Mouse (Mus musculus) intestine, embryonic 15.5 days (tissue): ENCODE data around the gene Traf7. TPM values are rescaled to one million over a fixed set of nuclear protein-coding genes. Genes with fewer than 3 reads are reported as not detected.

Experiments used
- ATAC-seq: fragments of 200-750 bp; cut with Nextera tagmentation; 2 replicates; pipeline ENCODE4 v1.8.0; 2017; ENCODE audit warnings: moderate TSS enrichment, moderate library complexity
- H3K27ac ChIP-seq: fragments of 300-500 bp; sonication (generic); 2 replicates; pipeline ENCODE4 v1.5.1; 2015; ENCODE audit warnings: mild to moderate bottlenecking, inconsistent platforms
- H3K27me3 ChIP-seq: fragments of 300-500 bp; sonication (generic); replicated peaks from 2 replicates; pipeline ENCODE4 v1.6.1; 2015; ENCODE audit warnings: inconsistent platforms
- H3K36me3 ChIP-seq: fragments of 300-500 bp; sonication (generic); 2 replicates; pipeline ENCODE4 v1.6.1; 2015; ENCODE audit warnings: inconsistent platforms
- H3K4me1 ChIP-seq: fragments of 300-500 bp; sonication (generic); replicated peaks from 2 replicates; pipeline ENCODE4 v1.6.1; 2015; ENCODE audit warnings: inconsistent platforms
- H3K4me2 ChIP-seq: fragments of 300-500 bp; sonication (generic); replicated peaks from 2 replicates; pipeline ENCODE4 v1.6.1; 2015; ENCODE audit warnings: mild to moderate bottlenecking, inconsistent platforms
- H3K4me3 ChIP-seq: fragments of 300-500 bp; sonication (generic); replicated peaks from 2 replicates; pipeline ENCODE4 v1.5.1; 2015; ENCODE audit warnings: inconsistent platforms
- H3K9ac ChIP-seq: fragments of 300-500 bp; sonication (generic); 2 replicates; pipeline ENCODE4 v1.6.1; 2015; ENCODE audit warnings: inconsistent platforms
- H3K9me3 ChIP-seq: fragments of 300-500 bp; sonication (generic); 2 replicates; pipeline ENCODE4 v1.6.1; 2016; ENCODE audit warnings: inconsistent platforms
- WGBS: fragments of 180-500 bp; shearing (Covaris S2); methylation state at CpG from one replicate; pipeline ENCODE4 v1.1.7; 2015; 5-methylcytosine and 5-hydroxymethylcytosine counted together
- polyA plus RNA-seq: library from polyadenylated mRNA; unstranded; fragments of >200 nt; fragmentation: Nextera tagmentation; extraction: Ambion mirVana; gene quantifications from 2 replicates; pipeline ENCODE4 v1.2.1, GENCODE M21; 2015

The Traf7 gene
- polyA plus RNA-seq, 1 experiment from 2014 or later: 81.6 TPM

DNA sequence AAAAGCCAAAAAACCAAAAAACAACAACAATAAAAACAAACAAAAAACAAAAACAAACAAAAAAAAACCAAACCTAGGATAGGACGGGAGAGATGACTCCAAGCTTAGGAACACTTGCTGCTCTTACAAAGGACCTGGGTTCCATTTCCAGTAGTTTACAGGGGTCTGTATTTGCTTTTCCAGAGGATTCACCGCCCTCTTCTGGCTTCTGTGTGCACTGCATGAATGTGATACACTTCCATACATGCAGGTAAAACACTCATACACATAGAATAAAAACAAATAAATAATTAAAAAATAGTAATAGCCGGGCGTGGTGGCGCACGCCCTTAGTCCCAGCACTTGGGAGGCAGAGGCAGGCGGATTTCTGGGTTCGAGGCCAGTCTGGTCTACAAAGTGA is 11.2 kb upstream of the Traf7 start:
- no peak overlapping the region for H3K4me2 ChIP-seq
- no peak for ATAC-seq
- H3K4me1 ChIP-seq: no peaks in the 10 kb centered on the region
- no peak overlapping the region for H3K4me3 ChIP-seq
- no peaks in the 10 kb centered on the region for H3K36me3 ChIP-seq
- H3K27me3 ChIP-seq: no peaks in the 10 kb centered on the region
- 69% methylated on average over 8 of the region's 8 CpGs for WGBS
- no peak overlapping the region for H3K27ac ChIP-seq
- no peaks in the 10 kb centered on the region for H3K9me3 ChIP-seq
- no peak overlapping the region for H3K9ac ChIP-seq

DNA sequence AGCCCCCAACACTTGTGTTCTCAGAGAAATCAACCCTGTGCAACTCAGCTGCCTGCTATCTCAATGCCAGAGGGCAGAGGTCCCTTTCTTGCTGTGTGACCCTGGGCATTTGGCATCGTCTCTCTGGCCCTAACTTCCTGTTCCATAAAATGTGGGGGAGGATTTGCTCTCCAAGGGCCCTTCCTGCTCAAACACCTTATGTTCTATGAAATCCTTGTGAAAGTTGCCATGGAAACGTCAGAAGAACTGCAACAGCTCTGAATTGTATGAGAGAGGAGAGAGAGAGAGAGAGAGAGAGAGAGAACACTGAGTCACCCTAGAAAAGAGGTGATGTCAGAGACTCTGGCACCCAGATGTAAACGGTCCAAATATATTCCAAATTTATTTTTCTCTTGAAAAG is 9.8 kb upstream of the Traf7 start:
- Histone ChIP-seq H3K36me3 (no peaks in the 10 kb centered on the region), H3K27me3 (no peaks in the 10 kb centered on the region), H3K9ac (no peak overlapping the region), H3K9me3 (no peaks in the 10 kb centered on the region), H3K4me2 (no peak overlapping the region), H3K4me1 (peaks cover 10% of the 10 kb centered on the region), H3K27ac (no peak overlapping the region), H3K4me3 (no peak overlapping the region)
- ATAC-seq: no peak
- WGBS: 41% methylated on average over 3 of the region's 3 CpGs

GRCm38 (mm10) chr17:24535300-24535699 is 7.6 kb upstream of the Traf7 start:
- Histone ChIP-seq H3K27ac (no peak overlapping the region), H3K4me1 (peaks cover 26% of the 10 kb centered on the region), H3K4me3 (no peak overlapping the region), H3K9ac (no peak overlapping the region), H3K9me3 (no peaks in the 10 kb centered on the region), H3K4me2 (no peak overlapping the region), H3K27me3 (no peaks in the 10 kb centered on the region), H3K36me3 (no peaks in the 10 kb centered on the region)
- 52% methylated on average over 5 of the region's 5 CpGs for WGBS
- ATAC-seq: no peak

DNA sequence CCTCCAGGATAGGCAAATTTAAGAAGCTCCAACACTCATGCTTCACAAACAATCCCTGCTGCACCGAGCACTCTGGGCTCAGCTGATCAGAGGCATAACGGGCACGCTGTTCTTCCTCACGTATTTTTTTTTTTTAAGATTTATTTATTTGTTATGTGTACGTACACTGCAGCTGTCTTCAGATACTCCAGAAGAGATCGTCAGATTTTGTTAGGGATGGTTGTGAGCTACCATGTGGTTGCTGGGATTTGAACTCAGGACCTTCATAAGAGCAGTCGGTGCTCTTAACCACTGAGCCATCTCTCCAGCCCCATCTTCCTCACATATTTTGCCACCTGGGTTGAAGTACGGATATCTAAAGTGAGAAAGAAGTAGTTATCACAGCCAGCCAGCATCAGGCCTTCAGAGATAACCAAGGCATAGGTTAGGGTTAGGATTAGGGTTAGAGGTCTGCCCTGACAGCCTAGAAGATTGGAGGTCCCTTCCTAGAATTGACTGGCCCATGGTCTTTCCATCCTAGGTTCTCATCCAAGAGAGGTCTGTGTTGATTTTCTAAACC is 6.5 kb upstream of the Traf7 start, which contains the start of gene Rab26:
Rab26 (minus strand) TSS at position 51 of the 559 bp plus-strand sequence.
- 81% methylated on average over 8 of the region's 8 CpGs for WGBS

GRCm38 (mm10) chr17:24533099-24533992 is 5.6 kb upstream of the Traf7 start:
- Histone ChIP-seq H3K9me3 (no peaks in the 10 kb centered on the region), H3K4me3 (peak overlapping the region; percentile 39), H3K4me2 (peak overlapping the region; percentile 88), H3K9ac (peak overlapping the region; percentile 37), H3K4me1 (peaks cover 37% of the 10 kb centered on the region), H3K27ac (peak overlapping the region; percentile 27; the same call in 1 of the 2 replicates), H3K27me3 (no peaks in the 10 kb centered on the region), H3K36me3 (no peaks in the 10 kb centered on the region)
- WGBS: 11% methylated on average over 53 of the region's 53 CpGs
- peak; percentile 87 for ATAC-seq

More for the DNA sequence above, 6.5 kb upstream of the Traf7 start, which contains the start of gene Rab26:
- peak within 1 kb of the TSS; percentile 39 for H3K4me3 ChIP-seq
- peak within 1 kb of the TSS; percentile 88 for H3K4me2 ChIP-seq
- H3K9me3 ChIP-seq: no peaks in the 10 kb centered on the region
- H3K27me3 ChIP-seq: no peaks in the 10 kb centered on the region
- peak within 1 kb of the TSS; percentile 37 for H3K9ac ChIP-seq
- peak within 1 kb of the TSS; percentile 27; the same call in 1 of the 2 replicates for H3K27ac ChIP-seq
- H3K4me1 ChIP-seq: peaks cover 36% of the 10 kb centered on the region
- ATAC-seq: no peak
- no peaks in the 10 kb centered on the region for H3K36me3 ChIP-seq

DNA sequence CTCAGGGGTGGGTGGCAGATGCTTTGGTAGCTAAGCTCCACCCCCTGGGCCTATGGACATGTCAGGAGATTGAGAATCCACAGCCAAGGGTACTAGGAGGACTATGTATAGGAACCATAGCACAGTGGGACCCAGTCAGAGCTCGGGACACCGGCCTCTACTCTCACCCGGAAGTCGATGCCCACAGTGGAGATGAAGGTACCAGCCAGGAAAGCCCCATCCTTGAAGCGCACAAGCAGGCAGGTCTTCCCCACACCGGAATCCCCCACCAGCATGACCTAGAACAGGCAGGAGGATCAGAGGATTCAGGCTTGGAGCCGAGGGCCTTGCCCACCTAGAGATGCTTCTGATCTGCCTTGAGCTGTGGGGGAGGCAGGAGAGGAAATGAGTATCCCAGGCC is 4.3 kb upstream of the Traf7 start:
- Histone ChIP-seq H3K9ac (0 out of 2 replicates have a peak overlapping the region, but pooled peaks have one; percentile 37), H3K27me3 (no peaks in the 10 kb centered on the region), H3K4me3 (no peak overlapping the region), H3K9me3 (no peaks in the 10 kb centered on the region), H3K36me3 (no peaks in the 10 kb centered on the region), H3K27ac (no peak overlapping the region), H3K4me2 (no peak overlapping the region; the same call in 1 of the 2 replicates), H3K4me1 (peaks cover 37% of the 10 kb centered on the region)
- no peak for ATAC-seq
- WGBS: 62% methylated on average over 7 of the region's 7 CpGs

DNA sequence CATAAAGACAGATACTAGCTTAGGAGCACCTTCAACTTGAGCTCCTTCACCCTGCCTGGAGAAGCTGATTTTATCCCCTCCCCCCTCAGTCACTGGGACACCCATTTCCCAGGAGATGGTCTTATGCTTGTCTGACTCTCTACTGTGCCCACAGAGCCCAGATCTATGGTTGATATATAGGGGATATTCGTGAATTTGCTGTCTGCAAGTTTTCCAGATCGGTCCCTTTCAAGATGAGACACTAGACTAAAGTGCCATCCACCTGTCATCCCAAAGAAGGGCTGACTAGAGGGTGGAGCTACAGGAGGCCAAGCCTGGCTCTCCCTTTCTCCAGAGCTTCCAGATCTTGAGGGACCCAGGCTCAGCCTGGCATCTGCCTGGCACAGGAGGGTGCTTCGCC is 3.3 kb upstream of the Traf7 start:
- H3K27ac ChIP-seq: no peak overlapping the region
- H3K4me1 ChIP-seq: peaks cover 46% of the 10 kb centered on the region

GRCm38 (mm10) chr17:24530361-24531050 is 2.8 kb upstream of the Traf7 start:
- Histone ChIP-seq H3K4me2 (peak overlapping the region; percentile 67), H3K27ac (no peak overlapping the region), H3K27me3 (no peaks in the 10 kb centered on the region), H3K9ac (peak overlapping the region; percentile 69), H3K4me1 (peaks cover 50% of the 10 kb centered on the region), H3K36me3 (no peaks in the 10 kb centered on the region), H3K4me3 (peak overlapping the region; percentile 57), H3K9me3 (no peaks in the 10 kb centered on the region)
- WGBS: 37% methylated on average over 8 of the region's 8 CpGs
- ATAC-seq: no peak

More for the DNA sequence above, 3.3 kb upstream of the Traf7 start:
- Histone ChIP-seq H3K36me3 (no peaks in the 10 kb centered on the region), H3K27me3 (no peaks in the 10 kb centered on the region), H3K9ac (0 out of 2 replicates have a peak overlapping the region, but pooled peaks have one; percentile 69), H3K4me3 (no peak overlapping the region), H3K4me2 (peak overlapping the region; percentile 67; the same call in 1 of the 2 replicates), H3K9me3 (no peaks in the 10 kb centered on the region)
- WGBS: 66% methylated on average over 3 of the region's 3 CpGs
- ATAC-seq: no peak

GRCm38 (mm10) chr17:24529883-24530282 is 2.1 kb upstream of the Traf7 start:
- no peak for ATAC-seq
- 30% methylated on average over 5 of the region's 5 CpGs for WGBS
- Histone ChIP-seq H3K4me3 (peak overlapping the region; percentile 57), H3K9ac (peak overlapping the region; percentile 69), H3K9me3 (no peaks in the 10 kb centered on the region), H3K4me2 (peak overlapping the region; percentile 67), H3K27ac (peak overlapping the region; percentile 85), H3K4me1 (peaks cover 56% of the 10 kb centered on the region), H3K27me3 (no peaks in the 10 kb centered on the region), H3K36me3 (no peaks in the 10 kb centered on the region)

DNA sequence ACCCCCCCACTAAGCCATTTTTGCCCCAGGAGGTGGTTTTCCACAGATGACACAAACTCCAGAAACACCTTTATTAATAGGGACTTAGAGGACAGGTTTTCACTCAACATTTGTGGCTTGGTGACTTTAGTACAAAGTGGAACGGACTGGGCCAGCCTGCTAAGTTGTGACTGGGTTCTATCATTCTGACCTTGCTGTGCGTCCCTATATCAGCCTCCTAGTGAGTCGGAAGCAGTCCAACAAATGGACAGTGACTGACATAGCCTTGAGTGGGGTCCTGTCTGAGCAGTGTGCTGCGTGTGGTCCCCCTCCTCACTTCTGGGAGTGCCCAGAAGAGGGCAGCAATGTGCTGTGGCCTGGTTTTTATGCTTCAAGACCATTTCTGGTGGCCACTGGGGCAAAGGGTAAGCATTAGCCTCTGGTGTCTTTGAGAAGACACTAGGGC is 1.3 kb upstream of the Traf7 start:
- Histone ChIP-seq H3K9me3 (no peaks in the 10 kb centered on the region), H3K36me3 (no peaks in the 10 kb centered on the region), H3K4me1 (peaks cover 60% of the 10 kb centered on the region), H3K9ac (peak overlapping the region; percentile 69), H3K27ac (peak overlapping the region; percentile 85), H3K4me3 (peak overlapping the region; percentile 57), H3K27me3 (no peaks in the 10 kb centered on the region), H3K4me2 (peak overlapping the region; percentile 67)
- ATAC-seq: no peak
- 0% methylated on average over 4 of the region's 4 CpGs for WGBS

GRCm38 (mm10) chr17:24528560-24528918 is 801 bp upstream of the Traf7 start:
- Histone ChIP-seq H3K4me1 (peaks cover 60% of the 10 kb centered on the region), H3K27ac (peak overlapping the region; percentile 85)
- WGBS: under 1% methylated on average over 8 of the region's 8 CpGs

DNA sequence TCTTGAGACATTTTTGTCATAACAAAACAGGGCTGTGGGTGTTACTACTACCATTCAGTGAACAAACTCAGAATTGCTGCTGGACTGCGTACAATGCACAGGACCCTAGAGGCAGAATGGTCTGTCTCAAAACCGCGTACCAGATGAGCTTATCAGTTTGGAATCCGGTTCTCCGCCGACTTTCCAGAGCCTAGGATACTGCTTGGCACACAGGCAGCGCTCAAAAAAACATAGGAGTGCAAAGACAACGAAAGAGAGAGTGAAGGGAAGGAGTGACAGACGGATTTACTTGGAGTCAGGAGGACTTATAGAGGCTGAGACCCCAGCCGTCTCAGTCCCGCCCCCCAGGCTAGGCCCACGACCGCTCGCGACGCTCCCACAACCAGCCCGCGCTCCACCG is 423 bp downstream of the Traf7 start:
- Histone ChIP-seq H3K4me1 (peaks cover 48% of the 10 kb centered on the region), H3K9ac (peak overlapping the region; percentile 96), H3K27ac (peak overlapping the region; percentile 85), H3K9me3 (no peaks in the 10 kb centered on the region), H3K36me3 (no peaks in the 10 kb centered on the region), H3K27me3 (no peaks in the 10 kb centered on the region), H3K4me3 (peak overlapping the region; percentile 98), H3K4me2 (peak overlapping the region; percentile 61)
- 0% methylated on average over 17 of the region's 19 CpGs for WGBS
- peak; percentile 4; the same call in 1 of the 2 replicates for ATAC-seq

More at GRCm38 (mm10) chr17:24528560-24528918, 801 bp upstream of the Traf7 start:
- H3K27me3 ChIP-seq: no peaks in the 10 kb centered on the region
- H3K9ac ChIP-seq: peak overlapping the region; percentile 69
- no peak for ATAC-seq
- H3K36me3 ChIP-seq: no peaks in the 10 kb centered on the region
- H3K9me3 ChIP-seq: no peaks in the 10 kb centered on the region
- peak overlapping the region; percentile 67 for H3K4me2 ChIP-seq
- H3K4me3 ChIP-seq: peak overlapping the region; percentile 57
